Mouse (Mus musculus): ENCODE results near the gene Lamb3.
A peak's percentile ranks its signal among the peaks of the same experiment; 100 is the strongest.

The Lamb3 gene

GRCm38 (mm10) chr1:193338363-193338995 lies 131.0 kb downstream of the Lamb3 start:
- DNase-seq (ENCODE audit: low spot score in 2 of 2), result peak; percentile 78 to 86

- no peak for DNase-seq (ENCODE audit: low spot score in 2 of 2)
Measured at GRCm38 (mm10) chr1:193342198-193342946, 134.9 kb downstream of the Lamb3 start.

GRCm38 (mm10) chr1:193343853-193344252 lies 136.4 kb downstream of the Lamb3 start:
- no peak for DNase-seq (ENCODE audit: low spot score in 2 of 2)

- DNase-seq (ENCODE audit: low spot score in 2 of 2), result peak; percentile 45 to 50
Measured at GRCm38 (mm10) chr1:193344976-193345375, 137.5 kb downstream of the Lamb3 start.

- no peak for DNase-seq (ENCODE audit: low spot score in 2 of 2)
Measured at GRCm38 (mm10) chr1:193346908-193347307, 139.4 kb downstream of the Lamb3 start.

GRCm38 (mm10) chr1:193348261-193348962 lies 140.9 kb downstream of the Lamb3 start:
- no peak for DNase-seq (ENCODE audit: low spot score in 2 of 2)

- peak; percentile 32 to 33 for DNase-seq (ENCODE audit: low spot score in 2 of 2)
Measured at GRCm38 (mm10) chr1:193349702-193350545, 142.4 kb downstream of the Lamb3 start.

GRCm38 (mm10) chr1:193350546-193350801 lies 143.0 kb downstream of the Lamb3 start:
- DNase-seq (ENCODE audit: low spot score in 2 of 2), result no peak

- no peak for DNase-seq (ENCODE audit: low spot score in 2 of 2)
Measured at GRCm38 (mm10) chr1:193351583-193351982, 144.1 kb downstream of the Lamb3 start.

GRCm38 (mm10) chr1:193359199-193359598 lies 151.7 kb downstream of the Lamb3 start:
- no peak for DNase-seq (ENCODE audit: low spot score in 2 of 2)

GRCm38 (mm10) chr1:193361181-193361580 lies 153.7 kb downstream of the Lamb3 start:
- no peak for DNase-seq (ENCODE audit: low spot score in 2 of 2)

GRCm38 (mm10) chr1:193362078-193362477 lies 154.6 kb downstream of the Lamb3 start:
- no peak for DNase-seq (ENCODE audit: low spot score in 2 of 2)

- DNase-seq (ENCODE audit: low spot score in 2 of 2), result peak; percentile 58 to 76
Measured at GRCm38 (mm10) chr1:193363801-193364231, 156.3 kb downstream of the Lamb3 start.

- no peak for DNase-seq (ENCODE audit: low spot score in 2 of 2)
Measured at GRCm38 (mm10) chr1:193368055-193368454, 160.6 kb downstream of the Lamb3 start.

GRCm38 (mm10) chr1:193369091-193369490 lies 161.6 kb downstream of the Lamb3 start:
- DNase-seq (ENCODE audit: low spot score in 2 of 2), result no peak

- peak in 1 of 2 experiments; percentile 44 for DNase-seq (ENCODE audit: low spot score in 2 of 2)
Measured at GRCm38 (mm10) chr1:193370096-193370495, 162.6 kb downstream of the Lamb3 start, which contains the start of gene Camk1g. Camk1g (minus strand) TSS chr1:193370298.

GRCm38 (mm10) chr1:193373906-193374413 lies 166.5 kb downstream of the Lamb3 start:
- DNase-seq (ENCODE audit: low spot score in 2 of 2), result no peak

GRCm38 (mm10) chr1:193376478-193377134 lies 169.1 kb downstream of the Lamb3 start:
- DNase-seq (ENCODE audit: low spot score in 2 of 2), result peak; percentile 36 to 69

- DNase-seq (ENCODE audit: low spot score in 2 of 2), result no peak
Measured at GRCm38 (mm10) chr1:193379634-193380033, 172.1 kb downstream of the Lamb3 start.

- DNase-seq (ENCODE audit: low spot score in 2 of 2), result no peak
Measured at GRCm38 (mm10) chr1:193380877-193381276, 173.4 kb downstream of the Lamb3 start.

Data from thymus, postnatal 10 days (tissue).